In the genomic region with DNA sequence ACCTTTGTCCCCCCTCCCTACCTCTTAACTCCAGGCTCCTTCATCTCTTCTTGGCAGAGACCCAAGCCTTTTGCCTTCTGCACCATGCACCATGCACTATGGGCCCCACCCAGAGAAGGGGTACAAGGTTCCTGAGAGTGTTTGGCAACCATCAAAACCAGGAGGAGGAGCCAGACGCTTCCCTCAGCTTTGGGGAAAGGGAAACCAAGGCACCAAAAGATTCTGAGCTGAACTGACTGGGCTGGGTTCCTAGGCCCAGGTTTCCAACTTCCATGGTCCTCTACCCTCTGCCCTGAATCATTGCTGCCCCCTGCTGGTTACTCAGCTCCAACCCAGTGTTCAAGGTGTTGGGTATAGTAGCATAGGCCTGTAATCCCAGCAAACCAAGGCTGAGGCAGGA, we compare ENCODE assay signal across 10 mouse cellular contexts. TPM values are rescaled to one million over a fixed set of nuclear protein-coding genes. Genes with fewer than 3 reads are reported as not detected.
A peak's percentile ranks its signal among the peaks of the same experiment; 100 is the strongest.
DNase-seq lines count a peak whose midpoint lies in the region; ATAC-seq and TF ChIP-seq lines count a peak whose summit lies in the region.
"Had no signal": no experiment of that assay in that cellular context is flagged by ENCODE, and none has a peak within 500 bp of the region (broad histone marks: within the 10 kb centered on the region; RNA-seq: fewer than 3 reads in every experiment).

No protein-coding gene starts in this region.

- TF ChIP-seq CTCF in gastrocnemius, adult 2 months (IDR thresholded peaks at IDR 0.05) = peak; percentile 83

- H3K9ac ChIP-seq in hindbrain, embryonic 14.5 days = no peak overlapping the region
- H3K9ac ChIP-seq: embryonic facial prominence, embryonic 12.5 days; limb, embryonic 13.5 days had no signal

- peaks cover 12% of the 10 kb centered on the region; the same call in 1 of the 2 replicates for H3K4me1 ChIP-seq in hindbrain, embryonic 10.5 days (replicated peaks)
- H3K4me1 ChIP-seq in hindbrain, embryonic 14.5 days (replicated peaks; ENCODE audit: control insufficient read depth, insufficient read depth, low read length) = no peaks in the 10 kb centered on the region
- H3K4me1 ChIP-seq: embryonic facial prominence, embryonic 12.5 days had no signal

- intact Hi-C loops in gastrocnemius, adult 2 months (cut with DNase I) = loop anchor here (1.0 kb wide), 1 partner anchor 41 kb away; no protein-coding TSS in a partner anchor

- H3K36me3 ChIP-seq in hindbrain, embryonic 10.5 days = peaks cover 31% of the 10 kb centered on the region
- peaks cover 14% of the 10 kb centered on the region for H3K36me3 ChIP-seq in hindbrain, embryonic 14.5 days (replicated peaks; ENCODE audit: control insufficient read depth, insufficient read depth)

- WGBS in hindbrain, embryonic 10.5 days = 59% methylated on average over 1 of the region's 1 CpGs
- 79% methylated on average over 1 of the region's 1 CpGs for WGBS in hindbrain, embryonic 14.5 days

- H3K9me3 ChIP-seq in hindbrain, embryonic 10.5 days = no peaks in the 10 kb centered on the region
- H3K9me3 ChIP-seq in hindbrain, embryonic 14.5 days (ENCODE audit: control insufficient read depth, low read length) = no peaks in the 10 kb centered on the region
- H3K9me3 ChIP-seq: embryonic facial prominence, embryonic 12.5 days; limb, embryonic 13.5 days had no signal

- DNase-seq in hindbrain, embryonic 10.5 days (ENCODE audit: low spot score) = peak; percentile 49
- no peak for DNase-seq in hindbrain, embryonic 14.5 days (ENCODE audit: low spot score)
- DNase-seq in CD4-positive, CD25-positive, alpha-beta regulatory T cell, adult 2 months (ENCODE audit: low read depth, low spot score) = peak; percentile 84
- peak; percentile 79 to 92 for DNase-seq in adrenal gland, adult (ENCODE audit: inconsistent age in 2 of 2, low spot score in 1 of 2)
- DNase-seq in gastrocnemius, adult 2 months = peak; percentile 81
- DNase-seq in kidney, postnatal 4 days = peak; percentile 81 to 87
- peak; percentile 62 for DNase-seq in mesoderm, embryonic 11.5 days (ENCODE audit: low read depth, low spot score)
- peak; percentile 68 for DNase-seq in thymus, postnatal 0 days (ENCODE audit: low spot score)

- no peak overlapping the region for H3K4me2 ChIP-seq in hindbrain, embryonic 14.5 days (replicated peaks)
- H3K4me2 ChIP-seq: embryonic facial prominence, embryonic 12.5 days; limb, embryonic 13.5 days had no signal

- H3K27ac ChIP-seq in hindbrain, embryonic 10.5 days = no peak overlapping the region
- no peak overlapping the region for H3K27ac ChIP-seq in hindbrain, embryonic 14.5 days
- H3K27ac ChIP-seq in gastrocnemius, adult 2 months = no peak overlapping the region
- H3K27ac ChIP-seq: embryonic facial prominence, embryonic 12.5 days; limb, embryonic 13.5 days had no signal

- no peak overlapping the region for H3K4me3 ChIP-seq in hindbrain, embryonic 10.5 days
- no peak overlapping the region for H3K4me3 ChIP-seq in hindbrain, embryonic 14.5 days (replicated peaks; ENCODE audit: low read length)
- no peak overlapping the region for H3K4me3 ChIP-seq in gastrocnemius, adult 2 months
- H3K4me3 ChIP-seq: embryonic facial prominence, embryonic 12.5 days; limb, embryonic 13.5 days had no signal

- no peak for ATAC-seq in hindbrain, embryonic 14.5 days (ENCODE audit: low FRiP score)

- H3K27me3 ChIP-seq in hindbrain, embryonic 10.5 days (ENCODE audit: insufficient read depth, poor library complexity, severe bottlenecking) = no peaks in the 10 kb centered on the region
- H3K27me3 ChIP-seq in hindbrain, embryonic 14.5 days (ENCODE audit: control insufficient read depth, insufficient read depth, low read length) = no peaks in the 10 kb centered on the region
- H3K27me3 ChIP-seq: embryonic facial prominence, embryonic 12.5 days; limb, embryonic 13.5 days had no signal

RNA-seq across cellular contexts. Expression of a gene that starts 4.3 kb away (rescaled TPM):
- 0.09 and 0.38 TPM in 2 replicates for polyA plus RNA-seq in hindbrain, embryonic 10.5 days (2016; fragmentation: Nextera tagmentation; extraction: Ambion mirVana)
- 0.13 TPM in 1 of 2 replicates, not detected in the other for polyA plus RNA-seq in hindbrain, embryonic 14.5 days (2014; fragmentation: Nextera tagmentation; extraction: Ambion mirVana)
- 1 to 10 TPM; 2.1 to 2.3 TPM for total RNA-seq in gastrocnemius, adult 2 months (2021)
- 1.2 and 2.2 TPM in 2 replicates for polyA plus RNA-seq in thymus, postnatal 0 days (2015; fragmentation: Nextera tagmentation; extraction: Ambion mirVana)

RNA-seq across cellular contexts. Expression of a gene that starts 16.1 kb away (rescaled TPM):
- 40.6 and 43.3 TPM in 2 replicates for polyA plus RNA-seq in hindbrain, embryonic 10.5 days (2016; fragmentation: Nextera tagmentation; extraction: Ambion mirVana)
- 30.1 and 30.7 TPM in 2 replicates for polyA plus RNA-seq in hindbrain, embryonic 14.5 days (2014; fragmentation: Nextera tagmentation; extraction: Ambion mirVana)
- total RNA-seq in gastrocnemius, adult 2 months (2021) = 10 to 100 TPM; 15.2 to 20.6 TPM
- polyA plus RNA-seq in thymus, postnatal 0 days (2015; fragmentation: Nextera tagmentation; extraction: Ambion mirVana) = 9.4 and 9.9 TPM in 2 replicates

RNA-seq across cellular contexts. Expression of a gene that starts 17.1 kb away (rescaled TPM):
- 108 and 113 TPM in 2 replicates for polyA plus RNA-seq in hindbrain, embryonic 10.5 days (2016; fragmentation: Nextera tagmentation; extraction: Ambion mirVana)
- polyA plus RNA-seq in hindbrain, embryonic 14.5 days (2014; fragmentation: Nextera tagmentation; extraction: Ambion mirVana) = 116 and 121 TPM in 2 replicates
- total RNA-seq in gastrocnemius, adult 2 months (2021) = 10 to 100 TPM; 61.2 to 79.6 TPM
- polyA plus RNA-seq in thymus, postnatal 0 days (2015; fragmentation: Nextera tagmentation; extraction: Ambion mirVana) = 66.8 and 72.3 TPM in 2 replicates

RNA-seq across cellular contexts. Expression of a gene that starts 17.6 kb away (rescaled TPM):
- polyA plus RNA-seq in hindbrain, embryonic 10.5 days (2016; fragmentation: Nextera tagmentation; extraction: Ambion mirVana) = 294 and 365 TPM in 2 replicates
- polyA plus RNA-seq in hindbrain, embryonic 14.5 days (2014; fragmentation: Nextera tagmentation; extraction: Ambion mirVana) = 391 and 425 TPM in 2 replicates
- 100 to 1,000 TPM; 179 to 181 TPM for total RNA-seq in gastrocnemius, adult 2 months (2021)
- 298 and 312 TPM in 2 replicates for polyA plus RNA-seq in thymus, postnatal 0 days (2015; fragmentation: Nextera tagmentation; extraction: Ambion mirVana)

RNA-seq across cellular contexts. Expression of a gene that starts 55.5 kb away (rescaled TPM):
- 0.82 and 0.94 TPM in 2 replicates for polyA plus RNA-seq in hindbrain, embryonic 10.5 days (2016; fragmentation: Nextera tagmentation; extraction: Ambion mirVana)
- 7.0 and 9.7 TPM in 2 replicates for polyA plus RNA-seq in hindbrain, embryonic 14.5 days (2014; fragmentation: Nextera tagmentation; extraction: Ambion mirVana)
- not detected for total RNA-seq in gastrocnemius, adult 2 months (2021)
- 0.18 and 0.24 TPM in 2 replicates for polyA plus RNA-seq in thymus, postnatal 0 days (2015; fragmentation: Nextera tagmentation; extraction: Ambion mirVana)
